Mouse (Mus musculus) kidney, postnatal 0 days (tissue): Measurements from ENCODE around the gene Nhsl2. TPM values are rescaled to one million over a fixed set of nuclear protein-coding genes. Genes with fewer than 3 reads are reported as not detected.
A peak's percentile ranks its signal among the peaks of the same experiment; 100 is the strongest.

Experiments used
- ATAC-seq: fragments of 200-750 bp; cut with Nextera tagmentation; replicated peaks from 2 replicates; pipeline ENCODE4 v1.8.0; 2017; ENCODE audit warnings: low read depth, moderate number of reproducible peaks, moderate TSS enrichment, moderate library complexity; ENCODE audit not compliant: low FRiP score
- DNase-seq: peaks from one replicate; pipeline ENCODE4 v3.0.0-alpha.2; 2016; ENCODE audit warnings: low spot score
- H3K27ac ChIP-seq: fragments of 300-500 bp; sonication (generic); 2 replicates; pipeline ENCODE4 v1.5.1; 2014; ENCODE audit warnings: mild to moderate bottlenecking
- H3K27me3 ChIP-seq: fragments of 300-500 bp; sonication (generic); 2 replicates; pipeline ENCODE4 v1.6.1; 2014; ENCODE audit warnings: low read length, mixed read lengths; ENCODE audit not compliant: insufficient read depth
- H3K36me3 ChIP-seq: fragments of 300-500 bp; sonication (generic); 2 replicates; pipeline ENCODE4 v1.6.1; 2014; ENCODE audit warnings: low read length, mixed read lengths; ENCODE audit not compliant: insufficient read depth
- H3K4me1 ChIP-seq: fragments of 300-500 bp; sonication (generic); replicated peaks from 2 replicates; pipeline ENCODE4 v1.6.1; 2014; ENCODE audit warnings: antibody characterized with exemption, low read length, mixed read lengths; ENCODE audit not compliant: insufficient read depth
- H3K4me2 ChIP-seq: fragments of 300-500 bp; sonication (generic); 2 replicates; pipeline ENCODE4 v1.6.1; 2014; ENCODE audit warnings: mild to moderate bottlenecking, low read length, moderate library complexity, mixed read lengths
- H3K4me3 ChIP-seq: fragments of 300-500 bp; sonication (generic); replicated peaks from 2 replicates; pipeline ENCODE4 v1.5.1; 2014; ENCODE audit warnings: low read depth, low read length
- H3K9ac ChIP-seq: fragments of 300-500 bp; sonication (generic); 2 replicates; pipeline ENCODE4 v1.6.1; 2014; ENCODE audit warnings: low read depth, low read length
- H3K9me3 ChIP-seq: fragments of 300-500 bp; sonication (generic); replicated peaks from 2 replicates; pipeline ENCODE4 v1.6.1; 2016; ENCODE audit warnings: low read length, inconsistent platforms, mixed read lengths
- CTCF ChIP-seq: IDR thresholded peaks from 2 replicates; pipeline ENCODE4 v1.5.1; 2016; ENCODE audit warnings: antibody characterized with exemption, low read depth, mild to moderate bottlenecking, moderate library complexity
- WGBS: fragments of 180-500 bp; shearing (Covaris S2); extraction: QIAGEN DNeasy Blood & Tissue Kit; methylation state at CpG from one replicate; pipeline ENCODE4 v1.1.7; 2014; 5-methylcytosine and 5-hydroxymethylcytosine counted together
- polyA plus RNA-seq: library from polyadenylated mRNA; unstranded; fragments of >200 nt; fragmentation: Nextera tagmentation; extraction: Ambion mirVana; gene quantifications from 2 replicates; pipeline ENCODE4 v1.2.1, GENCODE M21; 2015

The Nhsl2 gene
- polyA plus RNA-seq, 1 experiment from 2014 or later, result 4.9 TPM

- Histone ChIP-seq H3K36me3 (no peaks in the 10 kb centered on the region), H3K27me3 (no peaks in the 10 kb centered on the region)
Observed at GRCm38 (mm10) chrX:102004370-102004769, 155.2 kb downstream of the Nhsl2 start.

GRCm38 (mm10) chrX:102005141-102005641, 156.0 kb downstream of the Nhsl2 start:
- Histone ChIP-seq H3K9ac (no peak overlapping the region), H3K27ac (peak overlapping the region; percentile 31; the same call in 1 of the 2 replicates), H3K9me3 (no peaks in the 10 kb centered on the region), H3K36me3 (no peaks in the 10 kb centered on the region), H3K4me1 (no peaks in the 10 kb centered on the region), H3K4me2 (peak overlapping the region; percentile 43), H3K27me3 (no peaks in the 10 kb centered on the region), H3K4me3 (no peak overlapping the region)
- 23% methylated on average over 8 of the region's 10 CpGs for WGBS
- DNase-seq (no peak), ATAC-seq (peak; percentile 75)
- no peak for TF ChIP-seq CTCF

More at GRCm38 (mm10) chrX:102004370-102004769, 155.2 kb downstream of the Nhsl2 start:
- WGBS, result 27% methylated on average over 7 of the region's 7 CpGs
- H3K9me3 ChIP-seq, result no peaks in the 10 kb centered on the region
- no peak overlapping the region for H3K9ac ChIP-seq
- peak overlapping the region; percentile 45 for H3K4me2 ChIP-seq
- H3K4me3 ChIP-seq, result no peak overlapping the region
- H3K4me1 ChIP-seq, result no peaks in the 10 kb centered on the region
- no peak for ATAC-seq
- H3K27ac ChIP-seq, result no peak overlapping the region
- DNase-seq, result no peak
- TF ChIP-seq CTCF, result no peak

- ATAC-seq, result no peak
- H3K9me3 ChIP-seq, result no peaks in the 10 kb centered on the region
- no peaks in the 10 kb centered on the region for H3K36me3 ChIP-seq
- no peak overlapping the region for H3K4me3 ChIP-seq
- H3K9ac ChIP-seq, result no peak overlapping the region
- no peak overlapping the region for H3K4me2 ChIP-seq
- TF ChIP-seq CTCF, result no peak
- no peak overlapping the region for H3K27ac ChIP-seq
- H3K4me1 ChIP-seq, result no peaks in the 10 kb centered on the region
- 70% methylated on average over 2 of the region's 2 CpGs for WGBS
- no peaks in the 10 kb centered on the region for H3K27me3 ChIP-seq
- DNase-seq, result no peak
Observed at GRCm38 (mm10) chrX:102007935-102008334, 158.8 kb downstream of the Nhsl2 start.

- TF ChIP-seq CTCF, result no peak
- Histone ChIP-seq H3K9me3 (no peaks in the 10 kb centered on the region), H3K4me2 (0 out of 2 replicates have a peak overlapping the region, but pooled peaks have one; percentile 16), H3K9ac (no peak overlapping the region), H3K36me3 (no peaks in the 10 kb centered on the region), H3K4me1 (no peaks in the 10 kb centered on the region), H3K27ac (no peak overlapping the region; the same call in 1 of the 2 replicates), H3K4me3 (no peak overlapping the region), H3K27me3 (no peaks in the 10 kb centered on the region)
- no peak for ATAC-seq
- 54% methylated on average over 9 of the region's 9 CpGs for whole genome bisulfite sequencing
- peak; percentile 21 for DNase-seq
Observed at GRCm38 (mm10) chrX:102017213-102017923, 168.2 kb downstream of the Nhsl2 start.

- peak; percentile 50 for DNase-seq
- no peak for TF ChIP-seq CTCF
- H3K27me3 ChIP-seq, result no peaks in the 10 kb centered on the region
- no peaks in the 10 kb centered on the region for H3K36me3 ChIP-seq
- H3K4me2 ChIP-seq, result peak overlapping the region; percentile 25; the same call in 1 of the 2 replicates
- no peak overlapping the region for H3K27ac ChIP-seq
- no peak overlapping the region for H3K9ac ChIP-seq
- H3K4me1 ChIP-seq, result no peaks in the 10 kb centered on the region
- H3K4me3 ChIP-seq, result no peak overlapping the region
- H3K9me3 ChIP-seq, result no peaks in the 10 kb centered on the region
- ATAC-seq, result no peak
- WGBS, result 39% methylated on average over 3 of the region's 3 CpGs
Observed at GRCm38 (mm10) chrX:102018890-102019289, 169.7 kb downstream of the Nhsl2 start.

GRCm38 (mm10) chrX:102019471-102020240, 170.5 kb downstream of the Nhsl2 start:
- H3K9me3 ChIP-seq, result no peaks in the 10 kb centered on the region
- H3K27me3 ChIP-seq, result no peaks in the 10 kb centered on the region
- 0 out of 2 replicates have a peak overlapping the region, but pooled peaks have one; percentile 10 for H3K4me2 ChIP-seq
- H3K27ac ChIP-seq, result no peak overlapping the region
- no peak for DNase-seq
- H3K9ac ChIP-seq, result no peak overlapping the region
- no peak overlapping the region for H3K4me3 ChIP-seq
- no peaks in the 10 kb centered on the region for H3K4me1 ChIP-seq
- 67% methylated on average over 7 of the region's 7 CpGs for WGBS
- TF ChIP-seq CTCF, result no peak
- ATAC-seq, result no peak
- no peaks in the 10 kb centered on the region for H3K36me3 ChIP-seq
